Mouse (Mus musculus) cortical plate, adult 2 months (tissue): ENCODE results near the gene Hspg2. TPM values are rescaled to one million over a fixed set of nuclear protein-coding genes. Genes with fewer than 3 reads are reported as not detected.

Experiments used
- H3K27ac ChIP-seq: fragments of 200-500 bp; 2 replicates; pipeline ENCODE4 v1.5.1; 2012; ENCODE audit warnings: low read length, control low read depth, inconsistent platforms; ENCODE audit not compliant: insufficient read depth
- H3K4me1 ChIP-seq: fragments of 200-500 bp; 2 replicates; pipeline ENCODE4 v1.6.1; 2011; ENCODE audit warnings: low read length; ENCODE audit not compliant: control insufficient read depth, insufficient read depth
- H3K4me3 ChIP-seq: fragments of 200-500 bp; 2 replicates; pipeline ENCODE4 v1.5.1; 2011; ENCODE audit warnings: mild to moderate bottlenecking, low read length, control low read depth; ENCODE audit not compliant: insufficient read depth
- CTCF ChIP-seq: fragments of 200-500 bp; IDR thresholded peaks from 2 replicates; pipeline ENCODE4 v1.5.1; 2011; ENCODE audit warnings: mild to moderate bottlenecking, control low read depth, low read length; ENCODE audit not compliant: insufficient read depth; ENCODE audit errors: extremely low read depth
- POLR2A ChIP-seq: fragments of 200-500 bp; IDR thresholded peaks from 2 replicates; pipeline ENCODE4 v1.6.1; 2011; ENCODE audit warnings: mild to moderate bottlenecking, low read length, control low read depth; ENCODE audit not compliant: insufficient read depth; ENCODE audit errors: extremely low read depth
- polyA plus RNA-seq: library from polyadenylated mRNA; depleted of rRNA; stranded (reverse); fragments of >200 nt; gene quantifications from 2 replicates; pipeline ENCODE4 v1.2.3, GENCODE M21; 2012; rRNA removed

Gene Hspg2
- polyA plus RNA-seq, 1 experiment: 2.6 TPM

DNA sequence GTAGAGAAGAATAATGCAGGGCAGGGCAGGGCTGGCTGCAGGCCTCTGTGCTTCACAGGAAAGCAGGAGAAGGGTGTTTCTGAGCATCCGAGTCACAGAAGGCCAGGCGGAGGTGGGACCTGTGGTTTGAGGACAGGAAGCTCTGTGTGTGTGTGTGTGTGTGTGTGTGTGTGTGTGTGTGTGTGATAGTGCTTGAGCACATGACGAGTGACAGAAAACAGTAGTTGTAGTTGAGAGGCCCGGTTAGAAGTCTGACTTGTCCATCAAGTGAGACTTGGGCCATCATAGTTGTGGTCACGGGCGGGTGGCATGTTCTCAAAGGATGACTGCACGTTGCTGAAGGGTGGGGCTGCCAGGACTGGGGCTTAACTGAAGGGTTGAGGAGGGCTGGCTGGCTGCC is 141.1 kb downstream of the Hspg2 start:
- Histone ChIP-seq H3K4me3 (no peak overlapping the region), H3K27ac (no peak overlapping the region), H3K4me1 (no peaks in the 10 kb centered on the region)
- TF ChIP-seq CTCF: no peak
- no peak for TF ChIP-seq POLR2A

DNA sequence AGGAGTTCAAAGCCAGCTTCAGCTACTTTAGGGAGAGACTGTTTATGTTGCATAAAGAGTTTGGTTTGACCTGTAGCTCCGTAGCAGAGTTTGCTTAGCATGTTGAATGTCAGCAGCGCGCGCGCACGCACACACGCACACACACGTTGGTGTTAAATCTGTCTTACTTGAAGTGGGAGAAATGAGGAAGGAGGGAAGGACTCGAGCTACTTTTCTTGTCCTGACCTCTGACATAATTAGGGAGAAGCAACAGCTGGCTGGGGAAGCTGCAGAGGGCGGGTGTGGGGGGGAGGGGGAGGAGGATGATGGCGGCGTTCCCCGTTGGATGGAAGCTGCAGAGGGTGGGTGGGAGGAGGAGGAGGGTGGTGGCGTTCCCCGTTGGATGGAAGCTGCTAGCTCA is 141.7 kb downstream of the Hspg2 start:
- Histone ChIP-seq H3K4me3 (no peak overlapping the region), H3K4me1 (no peaks in the 10 kb centered on the region), H3K27ac (no peak overlapping the region)
- no peak for TF ChIP-seq POLR2A
- no peak for TF ChIP-seq CTCF

Other genes starting within 250 kb of the Hspg2 start
- gene Wnt4, start 191.3 kb upstream of the Hspg2 start, polyA plus RNA-seq: 12.3 and 12.8 TPM in 2 replicates
- gene Cdc42, start 111.0 kb upstream of the Hspg2 start, polyA plus RNA-seq: 383 and 397 TPM in 2 replicates
- not detected in 2 replicates for gene Cela3a, start 59.0 kb upstream of the Hspg2 start, polyA plus RNA-seq
- not detected in 2 replicates for gene Cela3b, start 38.2 kb upstream of the Hspg2 start, polyA plus RNA-seq
- gene 1700013G24Rik, start 15.5 kb upstream of the Hspg2 start, polyA plus RNA-seq: not detected in 2 replicates
- gene Ldlrad2, start 105.8 kb downstream of the Hspg2 start, polyA plus RNA-seq: not detected in 2 replicates
- 147 and 157 TPM in 2 replicates for gene Usp48, start 125.0 kb downstream of the Hspg2 start, polyA plus RNA-seq
- 339 and 383 TPM in 2 replicates for gene Rap1gap, start 196.0 kb downstream of the Hspg2 start, polyA plus RNA-seq